9 mouse cellular contexts compared by ENCODE assay signal in genomic region chr11:77737289-77737688, GRCm38 (mm10). TPM values are rescaled to one million over a fixed set of nuclear protein-coding genes. Genes with fewer than 3 reads are reported as not detected.
DNase-seq lines count a peak whose midpoint lies in the region; ATAC-seq and TF ChIP-seq lines count a peak whose summit lies in the region.
"Had no signal": no experiment of that assay in that cellular context is flagged by ENCODE, and none has a peak within 500 bp of the region (broad histone marks: within the 10 kb centered on the region; RNA-seq: fewer than 3 reads in every experiment).

No protein-coding gene starts in this region.

- no peak overlapping the region for H3K4me2 ChIP-seq in kidney, embryonic 14.5 days (replicated peaks; ENCODE audit: low read depth, low read length)
- H3K4me2 ChIP-seq in limb, embryonic 11.5 days (ENCODE audit: low read depth, severe bottlenecking) = no peak overlapping the region
- H3K4me2 ChIP-seq: heart, embryonic 13.5 days had no signal

- peak; percentile 92 for DNase-seq in kidney, adult 2 months
- DNase-seq in hindlimb bud, embryonic 11.5 days (ENCODE audit: extremely low spot score, low read depth, low spot score) = peak; percentile 73
- DNase-seq in limb, embryonic 11.5 days (ENCODE audit: low spot score) = peak; percentile 92
- peak; percentile 69 for DNase-seq in retina, adult 2 months (ENCODE audit: low read depth, low spot score)
- peak; percentile 65 for DNase-seq in thymus, postnatal 25 days

- 2% methylated on average over 6 of the region's 6 CpGs for WGBS in kidney, adult 2 months
- WGBS in kidney, embryonic 14.5 days = 2% methylated on average over 6 of the region's 6 CpGs
- WGBS in limb, embryonic 11.5 days = under 1% methylated on average over 6 of the region's 6 CpGs

- H3K9me3 ChIP-seq in kidney, embryonic 14.5 days (ENCODE audit: control insufficient read depth, low read length) = no peaks in the 10 kb centered on the region
- no peaks in the 10 kb centered on the region for H3K9me3 ChIP-seq in limb, embryonic 11.5 days (ENCODE audit: control insufficient read depth, low read length)
- H3K9me3 ChIP-seq: heart, embryonic 13.5 days had no signal

- peak; percentile 95 for TF ChIP-seq CTCF in kidney, adult 2 months (conservative IDR thresholded peaks at IDR 0.05; ENCODE audit: insufficient read depth, insufficient read length, low read depth, low read length)
- TF ChIP-seq CTCF in bone marrow macrophage, adult 2 months (IDR thresholded peaks at IDR 0.05; ENCODE audit: low read depth, low read length) = peak; percentile 96
- peak; percentile 82 for TF ChIP-seq CTCF in embryonic fibroblast, embryonic 13.5 days (IDR thresholded peaks at IDR 0.05; ENCODE audit: borderline replicate concordance, insufficient read depth, low read length)

- TF ChIP-seq POLR2A in kidney, adult 2 months (IDR thresholded peaks at IDR 0.05; ENCODE audit: low read depth, low read length) = no peak
- no peak for TF ChIP-seq POLR2A in bone marrow macrophage, adult 2 months (IDR thresholded peaks at IDR 0.05; ENCODE audit: borderline replicate concordance, low read depth, low read length)
- no peak for TF ChIP-seq POLR2A in embryonic fibroblast, embryonic 13.5 days (IDR thresholded peaks at IDR 0.05; ENCODE audit: low read depth, low read length)

- ATAC-seq in kidney, embryonic 14.5 days (ENCODE audit: low FRiP score, low TSS enrichment) = no peak
- ATAC-seq in limb, embryonic 11.5 days (ENCODE audit: insufficient number of reproducible peaks, low FRiP score, low TSS enrichment, low read depth) = no peak

- no peaks in the 10 kb centered on the region for H3K4me1 ChIP-seq in kidney, adult 2 months (ENCODE audit: control insufficient read depth, insufficient read depth, low read length)
- no peaks in the 10 kb centered on the region for H3K4me1 ChIP-seq in kidney, embryonic 14.5 days (ENCODE audit: control insufficient read depth, insufficient read depth, low read length)
- H3K4me1 ChIP-seq in bone marrow macrophage, adult 2 months (ENCODE audit: control insufficient read depth, insufficient read depth, low read length) = no peaks in the 10 kb centered on the region
- H3K4me1 ChIP-seq in embryonic fibroblast, embryonic 13.5 days (ENCODE audit: control insufficient read depth, insufficient read depth, low read length) = no peaks in the 10 kb centered on the region
- no peaks in the 10 kb centered on the region for H3K4me1 ChIP-seq in limb, embryonic 11.5 days (ENCODE audit: control insufficient read depth, insufficient read depth, low read length)
- H3K4me1 ChIP-seq: heart, embryonic 13.5 days had no signal

- H3K4me3 ChIP-seq in kidney, adult 2 months (ENCODE audit: insufficient read depth, low read depth, low read length) = no peak overlapping the region
- H3K4me3 ChIP-seq in kidney, embryonic 14.5 days (ENCODE audit: low read length) = no peak overlapping the region
- no peak overlapping the region for H3K4me3 ChIP-seq in bone marrow macrophage, adult 2 months (ENCODE audit: insufficient read depth, low read length)
- no peak overlapping the region for H3K4me3 ChIP-seq in embryonic fibroblast, embryonic 13.5 days (ENCODE audit: insufficient read depth, low read length)
- H3K4me3 ChIP-seq in limb, embryonic 11.5 days (ENCODE audit: low read depth, low read length) = no peak overlapping the region
- H3K4me3 ChIP-seq: heart, embryonic 13.5 days had no signal

- H3K27ac ChIP-seq in kidney, adult 2 months (ENCODE audit: insufficient read depth, low read depth, low read length) = no peak overlapping the region
- no peak overlapping the region for H3K27ac ChIP-seq in kidney, embryonic 14.5 days (ENCODE audit: low read depth, low read length)
- H3K27ac ChIP-seq in bone marrow macrophage, adult 2 months (ENCODE audit: insufficient read depth, low read depth, low read length) = no peak overlapping the region
- no peak overlapping the region for H3K27ac ChIP-seq in embryonic fibroblast, embryonic 13.5 days (ENCODE audit: insufficient read depth, low read length)
- no peak overlapping the region for H3K27ac ChIP-seq in limb, embryonic 11.5 days (replicated peaks; ENCODE audit: low read depth, low read length)
- H3K27ac ChIP-seq: heart, embryonic 13.5 days had no signal

- H3K9ac ChIP-seq in kidney, embryonic 14.5 days (ENCODE audit: low read depth, low read length) = no peak overlapping the region
- H3K9ac ChIP-seq in limb, embryonic 11.5 days (ENCODE audit: low read length) = no peak overlapping the region
- H3K9ac ChIP-seq: heart, embryonic 13.5 days had no signal

- no peaks in the 10 kb centered on the region for H3K36me3 ChIP-seq in kidney, adult 2 months (ENCODE audit: control insufficient read depth, insufficient read depth, low read length)
- no peaks in the 10 kb centered on the region for H3K36me3 ChIP-seq in kidney, embryonic 14.5 days (ENCODE audit: control insufficient read depth, insufficient read depth, low read length)
- no peaks in the 10 kb centered on the region for H3K36me3 ChIP-seq in limb, embryonic 11.5 days (ENCODE audit: control insufficient read depth, insufficient read depth, low read length)
- H3K36me3 ChIP-seq: heart, embryonic 13.5 days had no signal

- no peaks in the 10 kb centered on the region for H3K27me3 ChIP-seq in kidney, adult 2 months (replicated peaks; ENCODE audit: control insufficient read depth, insufficient read depth, low read length)
- H3K27me3 ChIP-seq in kidney, embryonic 14.5 days (ENCODE audit: control insufficient read depth, insufficient read depth, low read length) = no peaks in the 10 kb centered on the region
- H3K27me3 ChIP-seq in limb, embryonic 11.5 days (ENCODE audit: control insufficient read depth, insufficient read depth, low read length) = no peaks in the 10 kb centered on the region
- H3K27me3 ChIP-seq: heart, embryonic 13.5 days had no signal

RNA-seq across cellular contexts. Expression of gene Cryba1, which starts 12.2 kb away (rescaled TPM):
- polyA plus RNA-seq in kidney, adult 2 months (2012; rRNA removed) = not detected in 2 replicates
- polyA plus RNA-seq in kidney, embryonic 14.5 days (2014; fragmentation: Nextera tagmentation; extraction: Ambion mirVana) = not detected in 2 replicates
- not detected in 2 replicates for polyA plus RNA-seq in bone marrow macrophage, adult 2 months (2012; ENCODE audit: insufficient read depth, insufficient read length, missing spikeins)
- polyA plus RNA-seq in embryonic fibroblast, embryonic 13.5 days (2011; ENCODE audit: insufficient read length, low read depth, missing spikeins) = not detected in 2 replicates
- not detected in 2 replicates for polyA plus RNA-seq in limb, embryonic 11.5 days (2014; fragmentation: Nextera tagmentation; extraction: Ambion mirVana)

RNA-seq across cellular contexts. Expression of gene Myo18a, which starts 25.8 kb away (rescaled TPM):
- polyA plus RNA-seq in kidney, adult 2 months (2012; rRNA removed) = 92.0 and 93.1 TPM in 2 replicates
- 19.1 and 21.1 TPM in 2 replicates for polyA plus RNA-seq in kidney, embryonic 14.5 days (2014; fragmentation: Nextera tagmentation; extraction: Ambion mirVana)
- 41.3 and 45.3 TPM in 2 replicates for polyA plus RNA-seq in bone marrow macrophage, adult 2 months (2012; ENCODE audit: insufficient read depth, insufficient read length, missing spikeins)
- 16.2 and 20.1 TPM in 2 replicates for polyA plus RNA-seq in embryonic fibroblast, embryonic 13.5 days (2011; ENCODE audit: insufficient read length, low read depth, missing spikeins)
- 17.1 and 17.5 TPM in 2 replicates for polyA plus RNA-seq in limb, embryonic 11.5 days (2014; fragmentation: Nextera tagmentation; extraction: Ambion mirVana)

RNA-seq across cellular contexts. Expression of gene Gm10277, which starts 50.3 kb away (rescaled TPM):
- 0.04 TPM in 1 of 2 replicates, not detected in the other for polyA plus RNA-seq in kidney, adult 2 months (2012; rRNA removed)
- polyA plus RNA-seq in kidney, embryonic 14.5 days (2014; fragmentation: Nextera tagmentation; extraction: Ambion mirVana) = 0.92 and 1.4 TPM in 2 replicates
- polyA plus RNA-seq in bone marrow macrophage, adult 2 months (2012; ENCODE audit: insufficient read depth, insufficient read length, missing spikeins) = not detected in 2 replicates
- not detected in 2 replicates for polyA plus RNA-seq in embryonic fibroblast, embryonic 13.5 days (2011; ENCODE audit: insufficient read length, low read depth, missing spikeins)
- polyA plus RNA-seq in limb, embryonic 11.5 days (2014; fragmentation: Nextera tagmentation; extraction: Ambion mirVana) = 0.47 and 0.68 TPM in 2 replicates

RNA-seq across cellular contexts. Expression of gene Nufip2, which starts 51.3 kb away (rescaled TPM):
- 10.8 and 13.5 TPM in 2 replicates for polyA plus RNA-seq in kidney, adult 2 months (2012; rRNA removed)
- 9.2 and 9.7 TPM in 2 replicates for polyA plus RNA-seq in kidney, embryonic 14.5 days (2014; fragmentation: Nextera tagmentation; extraction: Ambion mirVana)
- polyA plus RNA-seq in bone marrow macrophage, adult 2 months (2012; ENCODE audit: insufficient read depth, insufficient read length, missing spikeins) = 40.8 and 50.4 TPM in 2 replicates
- polyA plus RNA-seq in embryonic fibroblast, embryonic 13.5 days (2011; ENCODE audit: insufficient read length, low read depth, missing spikeins) = 76.8 and 87.1 TPM in 2 replicates
- polyA plus RNA-seq in limb, embryonic 11.5 days (2014; fragmentation: Nextera tagmentation; extraction: Ambion mirVana) = 4.6 and 5.7 TPM in 2 replicates
